Mouse (Mus musculus): Measurements from ENCODE around the gene Tnnt2. TPM values are rescaled to one million over a fixed set of nuclear protein-coding genes. Genes with fewer than 3 reads are reported as not detected.

Gene Tnnt2
- polyA plus RNA-seq, 2 experiments: 0.19 to 0.68 TPM

GRCm38 (mm10) chr1:135865518-135866194, 29.5 kb downstream of the Tnnt2 start:
- H3K27ac ChIP-seq: no peak overlapping the region
- no peaks in the 10 kb centered on the region for H3K36me3 ChIP-seq (replicated peaks; ENCODE audit: control insufficient read depth, insufficient read depth, low read depth)
- ATAC-seq (ENCODE audit: insufficient read depth) (peak; percentile 62), DNase-seq (ENCODE audit: low read depth in 3 of 3, low spot score in 3 of 3) (peak in 2 of 3 experiments; percentile 24 to 36)
- H3K9me3 ChIP-seq (ENCODE audit: control insufficient read depth, low read length): no peaks in the 10 kb centered on the region
- no peaks in the 10 kb centered on the region for H3K27me3 ChIP-seq (ENCODE audit: control insufficient read depth, insufficient read depth, low read length)
- H3K4me2 ChIP-seq (ENCODE audit: low read depth): no peak overlapping the region
- WGBS (ENCODE audit: insufficient replicate concordance): 43% methylated on average over 19 of the region's 19 CpGs
- no peak overlapping the region for H3K4me3 ChIP-seq (ENCODE audit: insufficient read depth in 1 of 2, low read depth in 2 of 2, low read length in 2 of 2)
- no peaks in the 10 kb centered on the region for H3K4me1 ChIP-seq (replicated peaks; ENCODE audit: control insufficient read depth in 2 of 2, insufficient read depth in 2 of 2, low read length in 1 of 2)
- TF ChIP-seq CTCF (IDR thresholded peaks at IDR 0.05; ENCODE audit: low read depth) (peak; percentile 99), EP300 (IDR thresholded peaks at IDR 0.05; ENCODE audit: low read depth) (no peak)
- no peak overlapping the region for H3K9ac ChIP-seq (replicated peaks)

- no peak for ATAC-seq (ENCODE audit: insufficient read depth)
Measured at GRCm38 (mm10) chr1:135868570-135868969, 32.4 kb downstream of the Tnnt2 start.

GRCm38 (mm10) chr1:135872991-135873390, 36.8 kb downstream of the Tnnt2 start:
- TF ChIP-seq EP300 (IDR thresholded peaks at IDR 0.05; ENCODE audit: low read depth): no peak
- TF ChIP-seq CTCF (IDR thresholded peaks at IDR 0.05; ENCODE audit: low read depth): no peak
- DNase-seq (ENCODE audit: low read depth in 3 of 3, low spot score in 3 of 3): no peak
- Histone ChIP-seq H3K4me1 (replicated peaks; ENCODE audit: control insufficient read depth in 2 of 2, insufficient read depth in 2 of 2, low read length in 1 of 2) (no peaks in the 10 kb centered on the region), H3K27ac (no peak overlapping the region), H3K27me3 (ENCODE audit: control insufficient read depth, insufficient read depth, low read length) (no peaks in the 10 kb centered on the region), H3K4me2 (ENCODE audit: low read depth) (no peak overlapping the region), H3K36me3 (replicated peaks; ENCODE audit: control insufficient read depth, insufficient read depth, low read depth) (no peaks in the 10 kb centered on the region), H3K9ac (replicated peaks) (no peak overlapping the region), H3K9me3 (ENCODE audit: control insufficient read depth, low read length) (no peaks in the 10 kb centered on the region), H3K4me3 (ENCODE audit: insufficient read depth in 1 of 2, low read depth in 2 of 2, low read length in 2 of 2) (no peak overlapping the region)
- 58% methylated on average over 4 of the region's 4 CpGs for WGBS (ENCODE audit: insufficient replicate concordance)
- ATAC-seq (ENCODE audit: insufficient read depth): no peak

More at GRCm38 (mm10) chr1:135868570-135868969, 32.4 kb downstream of the Tnnt2 start:
- Histone ChIP-seq H3K27me3 (ENCODE audit: control insufficient read depth, insufficient read depth, low read length) (no peaks in the 10 kb centered on the region), H3K9me3 (ENCODE audit: control insufficient read depth, low read length) (no peaks in the 10 kb centered on the region), H3K4me3 (ENCODE audit: insufficient read depth in 1 of 2, low read depth in 2 of 2, low read length in 2 of 2) (no peak overlapping the region), H3K4me1 (replicated peaks; ENCODE audit: control insufficient read depth in 2 of 2, insufficient read depth in 2 of 2, low read length in 1 of 2) (no peaks in the 10 kb centered on the region), H3K36me3 (replicated peaks; ENCODE audit: control insufficient read depth, insufficient read depth, low read depth) (no peaks in the 10 kb centered on the region), H3K27ac (no peak overlapping the region), H3K4me2 (ENCODE audit: low read depth) (no peak overlapping the region), H3K9ac (replicated peaks) (no peak overlapping the region)
- no peak for DNase-seq (ENCODE audit: low read depth in 3 of 3, low spot score in 3 of 3)
- TF ChIP-seq EP300 (IDR thresholded peaks at IDR 0.05; ENCODE audit: low read depth): no peak
- TF ChIP-seq CTCF (IDR thresholded peaks at IDR 0.05; ENCODE audit: low read depth): no peak
- WGBS (ENCODE audit: insufficient replicate concordance): 68% methylated on average over 6 of the region's 6 CpGs

- 46% methylated on average over 2 of the region's 2 CpGs for WGBS (ENCODE audit: insufficient replicate concordance)
- H3K27me3 ChIP-seq (ENCODE audit: control insufficient read depth, insufficient read depth, low read length): no peaks in the 10 kb centered on the region
- TF ChIP-seq CTCF (IDR thresholded peaks at IDR 0.05; ENCODE audit: low read depth) (no peak), EP300 (IDR thresholded peaks at IDR 0.05; ENCODE audit: low read depth) (no peak)
- no peak overlapping the region for H3K4me3 ChIP-seq (ENCODE audit: insufficient read depth in 1 of 2, low read depth in 2 of 2, low read length in 2 of 2)
- H3K9me3 ChIP-seq (ENCODE audit: control insufficient read depth, low read length): no peaks in the 10 kb centered on the region
- no peaks in the 10 kb centered on the region for H3K4me1 ChIP-seq (replicated peaks; ENCODE audit: control insufficient read depth in 2 of 2, insufficient read depth in 2 of 2, low read length in 1 of 2)
- DNase-seq (ENCODE audit: low read depth in 3 of 3, low spot score in 3 of 3) (no peak), ATAC-seq (ENCODE audit: insufficient read depth) (no peak)
- H3K9ac ChIP-seq (replicated peaks): no peak overlapping the region
- H3K4me2 ChIP-seq (ENCODE audit: low read depth): no peak overlapping the region
- no peaks in the 10 kb centered on the region for H3K36me3 ChIP-seq (replicated peaks; ENCODE audit: control insufficient read depth, insufficient read depth, low read depth)
- no peak overlapping the region for H3K27ac ChIP-seq
Measured at GRCm38 (mm10) chr1:135877248-135877647, 41.1 kb downstream of the Tnnt2 start.

GRCm38 (mm10) chr1:135882385-135883109, 46.4 kb downstream of the Tnnt2 start:
- TF ChIP-seq EP300 (IDR thresholded peaks at IDR 0.05; ENCODE audit: low read depth) (no peak), CTCF (IDR thresholded peaks at IDR 0.05; ENCODE audit: low read depth) (peak; percentile 95)
- no peaks in the 10 kb centered on the region for H3K27me3 ChIP-seq (ENCODE audit: control insufficient read depth, insufficient read depth, low read length)
- no peak overlapping the region for H3K9ac ChIP-seq (replicated peaks)
- H3K4me1 ChIP-seq (replicated peaks; ENCODE audit: control insufficient read depth in 2 of 2, insufficient read depth in 2 of 2, low read length in 1 of 2): no peaks in the 10 kb centered on the region
- H3K27ac ChIP-seq: no peak overlapping the region
- ATAC-seq (ENCODE audit: insufficient read depth) (no peak), DNase-seq (ENCODE audit: low read depth in 3 of 3, low spot score in 3 of 3) (peak; percentile 28 to 45 (median 42))
- H3K4me3 ChIP-seq (ENCODE audit: insufficient read depth in 1 of 2, low read depth in 2 of 2, low read length in 2 of 2): no peak overlapping the region
- no peaks in the 10 kb centered on the region for H3K9me3 ChIP-seq (ENCODE audit: control insufficient read depth, low read length)
- H3K36me3 ChIP-seq (replicated peaks; ENCODE audit: control insufficient read depth, insufficient read depth, low read depth): no peaks in the 10 kb centered on the region
- 53% methylated on average over 10 of the region's 10 CpGs for WGBS (ENCODE audit: insufficient replicate concordance)
- no peak overlapping the region for H3K4me2 ChIP-seq (ENCODE audit: low read depth)
